9 mouse cellular contexts compared by ENCODE assay signal in genomic region chr2:168161978-168162377, GRCm38 (mm10). TPM values are rescaled to one million over a fixed set of nuclear protein-coding genes. Genes with fewer than 3 reads are reported as not detected.
A peak's percentile ranks its signal among the peaks of the same experiment; 100 is the strongest.
DNase-seq lines count a peak whose midpoint lies in the region; ATAC-seq and TF ChIP-seq lines count a peak whose summit lies in the region.
"Had no signal": no experiment of that assay in that cellular context is flagged by ENCODE, and none has a peak within 500 bp of the region (broad histone marks: within the 10 kb centered on the region; RNA-seq: fewer than 3 reads in every experiment).

No protein-coding gene starts in this region.

- WGBS in heart, embryonic 10.5 days: 6% methylated on average over 14 of the region's 14 CpGs
- 14% methylated on average over 14 of the region's 14 CpGs for WGBS in hindbrain, embryonic 15.5 days

- no peaks in the 10 kb centered on the region for H3K36me3 ChIP-seq in heart, embryonic 10.5 days
- no peaks in the 10 kb centered on the region for H3K36me3 ChIP-seq in ES-E14 (ENCODE audit: control insufficient read depth, insufficient read depth, low read length, poor library complexity, severe bottlenecking)
- no peaks in the 10 kb centered on the region for H3K36me3 ChIP-seq in hindbrain, embryonic 15.5 days

- peaks cover 8% of the 10 kb centered on the region; the same call in 1 of the 2 replicates for H3K27me3 ChIP-seq in heart, embryonic 10.5 days (ENCODE audit: insufficient read depth, poor library complexity, severe bottlenecking)
- H3K27me3 ChIP-seq in hindbrain, embryonic 15.5 days: no peaks in the 10 kb centered on the region

- H3K4me2 ChIP-seq in hindbrain, embryonic 15.5 days: peak overlapping the region; percentile 40

- ATAC-seq in hindbrain, embryonic 15.5 days (ENCODE audit: low FRiP score, low read depth): no peak
- ATAC-seq in cerebellum, adult (ENCODE audit: insufficient number of reproducible peaks, low FRiP score, low TSS enrichment): no peak

- in situ Hi-C loops in ES-E14 (cut with MboI; ENCODE audit: low sequenced_read_pairs in 2 of 2, unreplicated experiment in 2 of 2): no loop called here

- peaks cover 52% of the 10 kb centered on the region for H3K4me1 ChIP-seq in heart, embryonic 10.5 days
- peaks cover 2 to 31% of the 10 kb centered on the region in 2 experiments; a peak in 2 of 4 replicates for H3K4me1 ChIP-seq in ES-E14 (ENCODE audit: control insufficient read depth in 2 of 2, insufficient read depth in 2 of 2, low read length in 2 of 2, poor library complexity in 1 of 2)
- H3K4me1 ChIP-seq in hindbrain, embryonic 15.5 days (replicated peaks): peaks cover 12% of the 10 kb centered on the region

- H3K27ac ChIP-seq in heart, embryonic 10.5 days: peak overlapping the region; percentile 89
- peak overlapping the region; percentile 50; the same call in 1 of the 2 replicates for H3K27ac ChIP-seq in ES-E14 (ENCODE audit: insufficient read depth, low read depth, low read length, poor library complexity, severe bottlenecking)
- no peak overlapping the region for H3K27ac ChIP-seq in hindbrain, embryonic 15.5 days (replicated peaks)

- peak overlapping the region; percentile 54; the same call in 1 of the 2 replicates for H3K9ac ChIP-seq in ES-E14 (ENCODE audit: insufficient read depth, low read depth, low read length, poor library complexity, severe bottlenecking)
- no peak overlapping the region for H3K9ac ChIP-seq in hindbrain, embryonic 15.5 days

- no peak for DNase-seq in heart, embryonic 10.5 days (ENCODE audit: low spot score)
- DNase-seq in heart, postnatal 36 days: no peak
- DNase-seq in ES-E14 (ENCODE audit: low read depth, low spot score): no peak
- DNase-seq in lung, postnatal 10 days: peak; percentile 39
- no peak for DNase-seq in left cerebral cortex, postnatal 25 days (ENCODE audit: low spot score in 2 of 2)
- DNase-seq in adrenal gland, adult (ENCODE audit: inconsistent age in 2 of 2, low spot score in 1 of 2): no peak
- DNase-seq: cerebellum, adult 9-11 months had no signal

- no peaks in the 10 kb centered on the region for H3K9me3 ChIP-seq in heart, embryonic 10.5 days
- no peaks in the 10 kb centered on the region for H3K9me3 ChIP-seq in ES-E14 (ENCODE audit: control insufficient read depth, insufficient read depth, low read depth, low read length)
- no peaks in the 10 kb centered on the region for H3K9me3 ChIP-seq in hindbrain, embryonic 15.5 days

- peak overlapping the region; percentile 55 for H3K4me3 ChIP-seq in heart, embryonic 10.5 days
- H3K4me3 ChIP-seq in ES-E14 (ENCODE audit: insufficient read depth in 1 of 2, low read depth in 1 of 2, low read length in 2 of 2, poor library complexity in 1 of 2, severe bottlenecking in 1 of 2): peak overlapping the region; percentile 50 to 51
- no peak overlapping the region for H3K4me3 ChIP-seq in hindbrain, embryonic 15.5 days

- intact Hi-C loops in heart, postnatal 36 days (cut with DNase I): no loop called here
- intact Hi-C loops in left cerebral cortex, postnatal 25 days (cut with DNase I): no loop called here

TF ChIP-seq in ES-E14, 5 proteins besides CTCF, POLR2A, EP300 and RAD21:
- TF ChIP-seq MAFK (IDR thresholded peaks at IDR 0.05; ENCODE audit: insufficient read depth, low read depth, low read length) (no peak), ZC3H11A (IDR thresholded peaks at IDR 0.05; ENCODE audit: borderline replicate concordance, low read depth, low read length) (no peak), HCFC1 (IDR thresholded peaks at IDR 0.05; ENCODE audit: borderline replicate concordance, insufficient read depth, low read length) (no peak), CHD2 (IDR thresholded peaks at IDR 0.05; ENCODE audit: low read depth, low read length) (no peak), ZNF384 (IDR thresholded peaks at IDR 0.05; ENCODE audit: low read depth, low read length) (no peak)

RNA-seq across cellular contexts. Expression of gene Adnp, which starts 44.9 kb away (rescaled TPM):
- 2.2 and 2.5 TPM in 2 replicates for polyA plus RNA-seq in heart, embryonic 10.5 days (2016; fragmentation: Nextera tagmentation; extraction: Ambion mirVana)
- 10 to 100 TPM; 32.6 to 33.2 TPM for total RNA-seq in heart, postnatal 36 days (2021)
- 13.2 and 15.9 TPM in 2 replicates for total RNA-seq in ES-E14 (2012; rRNA removed)
- polyA plus RNA-seq in hindbrain, embryonic 15.5 days (2015; fragmentation: Nextera tagmentation; extraction: Ambion mirVana): 14.7 and 15.3 TPM in 2 replicates
- 10 to 100 TPM; 79.6 to 83.3 TPM for total RNA-seq in left cerebral cortex, postnatal 25 days (2021)
